Mouse (Mus musculus): ENCODE measurements at regions not wholly inside any gene's neighbourhood (a gene's known extent, or its start where the extent isn't known, plus 50 kb on each side); places are given as distances from the start of the nearest gene placed in this dataset.

DNA sequence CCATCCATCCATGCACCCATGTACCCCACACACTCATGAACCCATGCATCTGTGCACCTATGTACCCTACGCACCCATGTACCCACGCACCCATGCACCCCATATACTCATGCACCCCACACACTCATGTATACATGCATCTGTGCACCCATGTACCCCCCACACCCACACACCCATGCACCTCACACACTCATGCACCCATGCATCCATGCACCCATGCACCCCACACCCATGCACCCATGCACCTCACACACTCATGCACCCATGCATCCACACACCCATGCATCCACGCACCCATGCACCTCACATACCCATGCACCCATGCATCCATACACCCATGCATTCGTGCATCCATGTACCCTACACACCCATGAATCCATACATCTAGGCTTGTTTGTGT lies 63.6 kb downstream of the 4930564D02Rik start:
- ATAC-seq (ENCODE audit: low FRiP score, low read depth): no peak

GRCm38 (mm10) chr3:105131053-105131452 lies 64.4 kb downstream of the 4930564D02Rik start:
- H3K36me3 ChIP-seq (ENCODE audit: control insufficient read depth, insufficient read depth, low read length): no peaks in the 10 kb centered on the region
- H3K4me2 ChIP-seq (replicated peaks; ENCODE audit: low read depth, low read length, severe bottlenecking): no peak overlapping the region
- H3K4me3 ChIP-seq (replicated peaks; ENCODE audit: low read length): no peak overlapping the region
- ATAC-seq (ENCODE audit: low FRiP score, low read depth) (no peak), DNase-seq (ENCODE audit: low spot score) (no peak)
- no peak for TF ChIP-seq POLR2A (IDR thresholded peaks at IDR 0.05; ENCODE audit: borderline replicate concordance, extremely low read depth, insufficient read depth, insufficient read length)
- H3K9ac ChIP-seq (ENCODE audit: low read depth, low read length, severe bottlenecking): no peak overlapping the region
- WGBS: 69% methylated on average over 6 of the region's 6 CpGs
- H3K4me1 ChIP-seq (ENCODE audit: control insufficient read depth, insufficient read depth, low read length): peaks cover 17% of the 10 kb centered on the region
- no peak overlapping the region for H3K27ac ChIP-seq (replicated peaks; ENCODE audit: low read depth, low read length)
- no peaks in the 10 kb centered on the region for H3K9me3 ChIP-seq (ENCODE audit: control insufficient read depth, low read length)
- H3K27me3 ChIP-seq (ENCODE audit: control insufficient read depth, insufficient read depth, low read length): no peaks in the 10 kb centered on the region

More for the DNA sequence above, 63.6 kb downstream of the 4930564D02Rik start:
- Histone ChIP-seq H3K9ac (ENCODE audit: low read depth, low read length, severe bottlenecking) (no peak overlapping the region), H3K9me3 (ENCODE audit: control insufficient read depth, low read length) (no peaks in the 10 kb centered on the region), H3K27me3 (ENCODE audit: control insufficient read depth, insufficient read depth, low read length) (no peaks in the 10 kb centered on the region), H3K36me3 (ENCODE audit: control insufficient read depth, insufficient read depth, low read length) (no peaks in the 10 kb centered on the region), H3K4me2 (replicated peaks; ENCODE audit: low read depth, low read length, severe bottlenecking) (no peak overlapping the region), H3K4me3 (replicated peaks; ENCODE audit: low read length) (no peak overlapping the region), H3K4me1 (ENCODE audit: control insufficient read depth, insufficient read depth, low read length) (peaks cover 17% of the 10 kb centered on the region), H3K27ac (replicated peaks; ENCODE audit: low read depth, low read length) (no peak overlapping the region)
- 98% methylated on average over 4 of the region's 4 CpGs for WGBS
- DNase-seq (ENCODE audit: low spot score): no peak
- no peak for TF ChIP-seq POLR2A (IDR thresholded peaks at IDR 0.05; ENCODE audit: borderline replicate concordance, extremely low read depth, insufficient read depth, insufficient read length)

GRCm38 (mm10) chr3:105133011-105133410 lies 66.4 kb downstream of the 4930564D02Rik start:
- TF ChIP-seq POLR2A (IDR thresholded peaks at IDR 0.05; ENCODE audit: borderline replicate concordance, extremely low read depth, insufficient read depth, insufficient read length): no peak
- no peaks in the 10 kb centered on the region for H3K9me3 ChIP-seq (ENCODE audit: control insufficient read depth, low read length)
- WGBS: 77% methylated on average over 4 of the region's 4 CpGs

DNA sequence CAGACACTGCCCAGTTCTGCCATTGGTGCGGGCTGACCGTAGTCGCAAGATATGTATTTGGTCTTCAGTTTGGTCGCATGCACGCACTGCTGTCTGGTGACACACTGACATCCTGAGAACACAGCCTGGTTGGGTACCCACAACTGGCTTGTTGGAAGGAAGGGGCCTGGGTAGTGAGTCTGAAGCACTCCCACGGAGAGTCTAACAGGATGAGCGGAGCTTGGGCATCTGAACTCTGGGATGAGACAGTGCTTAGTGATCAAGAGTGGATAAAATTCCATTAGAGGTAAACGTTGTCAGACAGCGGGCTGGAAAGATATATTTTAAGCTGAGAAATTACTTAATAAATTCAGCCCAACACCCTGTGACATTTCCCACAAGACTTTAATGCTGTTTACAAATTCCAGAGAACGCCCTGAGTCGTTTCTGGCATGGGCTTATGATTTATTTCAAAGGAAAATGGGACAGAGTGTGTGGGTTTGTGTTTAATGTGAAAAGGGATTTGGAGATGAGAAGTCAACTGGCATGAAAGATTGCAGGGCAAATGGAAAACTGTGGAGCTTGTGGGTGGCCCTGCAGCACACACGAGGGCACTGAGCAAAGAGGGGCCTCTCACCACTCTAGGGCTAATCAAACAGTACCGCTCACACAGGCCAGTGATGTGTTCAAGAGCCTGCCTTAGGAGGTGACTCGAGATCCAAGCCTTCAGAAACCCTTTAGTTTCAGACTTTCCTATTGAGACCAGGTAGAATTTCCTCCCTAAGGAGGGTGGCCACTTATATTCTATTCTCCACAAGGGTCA lies 74.7 kb downstream of the 4930564D02Rik start:
- no peak overlapping the region for H3K9ac ChIP-seq (ENCODE audit: low read depth, low read length, severe bottlenecking)
- no peak for TF ChIP-seq POLR2A (IDR thresholded peaks at IDR 0.05; ENCODE audit: borderline replicate concordance, extremely low read depth, insufficient read depth, insufficient read length)
- ATAC-seq (ENCODE audit: low FRiP score, low read depth) (no peak), DNase-seq (ENCODE audit: low spot score) (no peak)
- no peak overlapping the region for H3K27ac ChIP-seq (replicated peaks; ENCODE audit: low read depth, low read length)
- H3K27me3 ChIP-seq (ENCODE audit: control insufficient read depth, insufficient read depth, low read length): no peaks in the 10 kb centered on the region
- no peaks in the 10 kb centered on the region for H3K9me3 ChIP-seq (ENCODE audit: control insufficient read depth, low read length)
- H3K4me1 ChIP-seq (ENCODE audit: control insufficient read depth, insufficient read depth, low read length): no peaks in the 10 kb centered on the region
- no peaks in the 10 kb centered on the region for H3K36me3 ChIP-seq (ENCODE audit: control insufficient read depth, insufficient read depth, low read length)
- H3K4me2 ChIP-seq (replicated peaks; ENCODE audit: low read depth, low read length, severe bottlenecking): no peak overlapping the region
- no peak overlapping the region for H3K4me3 ChIP-seq (replicated peaks; ENCODE audit: low read length)
- 74% methylated on average over 14 of the region's 14 CpGs for WGBS

More at GRCm38 (mm10) chr3:105133011-105133410, 66.4 kb downstream of the 4930564D02Rik start:
- ATAC-seq (ENCODE audit: low FRiP score, low read depth) (no peak), DNase-seq (ENCODE audit: low spot score) (no peak)
- Histone ChIP-seq H3K9ac (ENCODE audit: low read depth, low read length, severe bottlenecking) (no peak overlapping the region), H3K4me1 (ENCODE audit: control insufficient read depth, insufficient read depth, low read length) (peaks cover 15% of the 10 kb centered on the region), H3K36me3 (ENCODE audit: control insufficient read depth, insufficient read depth, low read length) (no peaks in the 10 kb centered on the region), H3K27ac (replicated peaks; ENCODE audit: low read depth, low read length) (no peak overlapping the region), H3K27me3 (ENCODE audit: control insufficient read depth, insufficient read depth, low read length) (no peaks in the 10 kb centered on the region), H3K4me2 (replicated peaks; ENCODE audit: low read depth, low read length, severe bottlenecking) (no peak overlapping the region), H3K4me3 (replicated peaks; ENCODE audit: low read length) (no peak overlapping the region)

DNA sequence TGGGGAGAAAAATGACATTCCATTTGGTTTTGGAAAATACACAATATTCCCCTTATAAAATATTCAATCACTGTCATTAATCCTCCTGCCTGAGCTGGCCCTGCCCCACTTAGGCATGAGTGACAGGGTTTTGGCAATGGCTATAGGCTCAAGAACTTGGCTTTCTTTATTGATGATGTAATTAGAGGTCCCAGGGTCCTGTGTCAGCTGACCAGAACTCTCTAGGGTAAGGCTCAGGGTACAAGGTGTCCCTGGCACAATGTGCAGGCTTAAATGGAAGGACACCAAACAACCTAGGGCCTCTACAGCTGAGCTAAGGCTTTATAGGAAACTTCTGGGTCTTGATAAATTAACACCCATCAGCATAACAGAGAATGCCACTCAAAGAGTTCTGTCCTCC lies 76.0 kb downstream of the 4930564D02Rik start:
- Histone ChIP-seq H3K27ac (replicated peaks; ENCODE audit: low read depth, low read length) (no peak overlapping the region), H3K9ac (ENCODE audit: low read depth, low read length, severe bottlenecking) (no peak overlapping the region), H3K27me3 (ENCODE audit: control insufficient read depth, insufficient read depth, low read length) (no peaks in the 10 kb centered on the region), H3K4me2 (replicated peaks; ENCODE audit: low read depth, low read length, severe bottlenecking) (no peak overlapping the region), H3K4me1 (ENCODE audit: control insufficient read depth, insufficient read depth, low read length) (no peaks in the 10 kb centered on the region), H3K36me3 (ENCODE audit: control insufficient read depth, insufficient read depth, low read length) (no peaks in the 10 kb centered on the region), H3K4me3 (replicated peaks; ENCODE audit: low read length) (no peak overlapping the region), H3K9me3 (ENCODE audit: control insufficient read depth, low read length) (no peaks in the 10 kb centered on the region)
- TF ChIP-seq POLR2A (IDR thresholded peaks at IDR 0.05; ENCODE audit: borderline replicate concordance, extremely low read depth, insufficient read depth, insufficient read length): no peak
- ATAC-seq (ENCODE audit: low FRiP score, low read depth) (no peak), DNase-seq (ENCODE audit: low spot score) (no peak)

All from limb, embryonic 14.5 days (tissue).